Mouse (Mus musculus): ENCODE measurements around the gene Rbpjl. TPM values are rescaled to one million over a fixed set of nuclear protein-coding genes. Genes with fewer than 3 reads are reported as not detected.
A peak's percentile ranks its signal among the peaks of the same experiment; 100 is the strongest.

Gene Rbpjl
- total and polyA plus RNA-seq, 3 experiments = 0.18 TPM; not detected in 2

- intact Hi-C loops (cut with DNase I) = no loop called here
- DNase-seq = peak in 1 of 2 experiments; percentile 56
- Histone ChIP-seq H3K27ac (peak overlapping the region; percentile 30), H3K79me2 (replicated peaks; ENCODE audit: control insufficient read depth, insufficient read depth, low read length) (no peaks in the 10 kb centered on the region), H3K4me1 (ENCODE audit: control insufficient read depth, insufficient read depth, low read length) (peaks cover 9% of the 10 kb centered on the region), H3K27me3 (ENCODE audit: control insufficient read depth, insufficient read depth, low read length) (no peaks in the 10 kb centered on the region), H3K9ac (ENCODE audit: low read depth, low read length) (peak overlapping the region; percentile 10; the same call in 1 of the 2 replicates), H3K4me3 (no peak overlapping the region), H3K36me3 (ENCODE audit: control insufficient read depth, insufficient read depth, low read length) (no peaks in the 10 kb centered on the region)
- TF ChIP-seq CTCF (IDR thresholded peaks at IDR 0.05) (no peak), EP300 (IDR thresholded peaks at IDR 0.05; ENCODE audit: insufficient read depth, low read depth, low read length) (no peak), POLR2A (IDR thresholded peaks at IDR 0.05; ENCODE audit: insufficient read depth, low read depth, low read length) (no peak)
- 29% methylated on average over 22 of the region's 22 CpGs for whole genome bisulfite sequencing
Measured at GRCm38 (mm10) chr2:164432541-164433191, 29.7 kb downstream of the Rbpjl start.

- no peak for DNase-seq
- H3K9ac ChIP-seq (ENCODE audit: low read depth, low read length) = no peak overlapping the region
- H3K79me2 ChIP-seq (replicated peaks; ENCODE audit: control insufficient read depth, insufficient read depth, low read length) = no peaks in the 10 kb centered on the region
- H3K4me3 ChIP-seq = no peak overlapping the region
- TF ChIP-seq POLR2A (IDR thresholded peaks at IDR 0.05; ENCODE audit: insufficient read depth, low read depth, low read length) = no peak
- TF ChIP-seq EP300 (IDR thresholded peaks at IDR 0.05; ENCODE audit: insufficient read depth, low read depth, low read length) = no peak
- TF ChIP-seq CTCF (IDR thresholded peaks at IDR 0.05) = no peak
- peaks cover 10% of the 10 kb centered on the region for H3K4me1 ChIP-seq (ENCODE audit: control insufficient read depth, insufficient read depth, low read length)
- intact Hi-C loops (cut with DNase I) = no loop called here
- H3K36me3 ChIP-seq (ENCODE audit: control insufficient read depth, insufficient read depth, low read length) = no peaks in the 10 kb centered on the region
- WGBS = 86% methylated on average over 9 of the region's 9 CpGs
- H3K27me3 ChIP-seq (ENCODE audit: control insufficient read depth, insufficient read depth, low read length) = no peaks in the 10 kb centered on the region
- no peak overlapping the region; the same call in 1 of the 2 replicates for H3K27ac ChIP-seq
Measured at GRCm38 (mm10) chr2:164433278-164433895, 30.4 kb downstream of the Rbpjl start.

- no peak overlapping the region for H3K27ac ChIP-seq
- no peaks in the 10 kb centered on the region for H3K79me2 ChIP-seq (replicated peaks; ENCODE audit: control insufficient read depth, insufficient read depth, low read length)
- no peak for DNase-seq
- no peaks in the 10 kb centered on the region for H3K36me3 ChIP-seq (ENCODE audit: control insufficient read depth, insufficient read depth, low read length)
- H3K27me3 ChIP-seq (ENCODE audit: control insufficient read depth, insufficient read depth, low read length) = no peaks in the 10 kb centered on the region
- TF ChIP-seq CTCF (IDR thresholded peaks at IDR 0.05) (no peak), POLR2A (IDR thresholded peaks at IDR 0.05; ENCODE audit: insufficient read depth, low read depth, low read length) (no peak), EP300 (IDR thresholded peaks at IDR 0.05; ENCODE audit: insufficient read depth, low read depth, low read length) (no peak)
- H3K9ac ChIP-seq (ENCODE audit: low read depth, low read length) = no peak overlapping the region
- no peak overlapping the region for H3K4me3 ChIP-seq
- H3K4me1 ChIP-seq (ENCODE audit: control insufficient read depth, insufficient read depth, low read length) = peaks cover 12% of the 10 kb centered on the region
- intact Hi-C loops (cut with DNase I) = no loop called here
- WGBS = 73% methylated on average over 3 of the region's 3 CpGs
Measured at GRCm38 (mm10) chr2:164434681-164435080, 31.7 kb downstream of the Rbpjl start.

GRCm38 (mm10) chr2:164435216-164436090, 32.5 kb downstream of the Rbpjl start:
- H3K9ac ChIP-seq (ENCODE audit: low read depth, low read length) = no peak overlapping the region
- WGBS = 42% methylated on average over 5 of the region's 5 CpGs

GRCm38 (mm10) chr2:164436215-164436913, 33.4 kb downstream of the Rbpjl start:
- Histone ChIP-seq H3K27ac (peak overlapping the region; percentile 9; the same call in 1 of the 2 replicates), H3K79me2 (replicated peaks; ENCODE audit: control insufficient read depth, insufficient read depth, low read length) (no peaks in the 10 kb centered on the region), H3K4me1 (ENCODE audit: control insufficient read depth, insufficient read depth, low read length) (peaks cover 12% of the 10 kb centered on the region), H3K27me3 (ENCODE audit: control insufficient read depth, insufficient read depth, low read length) (no peaks in the 10 kb centered on the region), H3K9ac (ENCODE audit: low read depth, low read length) (no peak overlapping the region), H3K36me3 (ENCODE audit: control insufficient read depth, insufficient read depth, low read length) (no peaks in the 10 kb centered on the region), H3K4me3 (no peak overlapping the region)
- intact Hi-C loops (cut with DNase I) = no loop called here
- WGBS = 46% methylated on average over 8 of the region's 8 CpGs
- no peak for DNase-seq
- TF ChIP-seq POLR2A (IDR thresholded peaks at IDR 0.05; ENCODE audit: insufficient read depth, low read depth, low read length) (no peak), EP300 (IDR thresholded peaks at IDR 0.05; ENCODE audit: insufficient read depth, low read depth, low read length) (no peak), CTCF (IDR thresholded peaks at IDR 0.05) (no peak)

More at GRCm38 (mm10) chr2:164435216-164436090, 32.5 kb downstream of the Rbpjl start:
- peaks cover 12% of the 10 kb centered on the region for H3K4me1 ChIP-seq (ENCODE audit: control insufficient read depth, insufficient read depth, low read length)
- H3K27ac ChIP-seq = no peak overlapping the region
- no peak for DNase-seq
- H3K4me3 ChIP-seq = no peak overlapping the region
- no peaks in the 10 kb centered on the region for H3K79me2 ChIP-seq (replicated peaks; ENCODE audit: control insufficient read depth, insufficient read depth, low read length)
- no peaks in the 10 kb centered on the region for H3K27me3 ChIP-seq (ENCODE audit: control insufficient read depth, insufficient read depth, low read length)
- TF ChIP-seq EP300 (IDR thresholded peaks at IDR 0.05; ENCODE audit: insufficient read depth, low read depth, low read length) = no peak
- TF ChIP-seq POLR2A (IDR thresholded peaks at IDR 0.05; ENCODE audit: insufficient read depth, low read depth, low read length) = no peak
- TF ChIP-seq CTCF (IDR thresholded peaks at IDR 0.05) = no peak
- intact Hi-C loops (cut with DNase I) = no loop called here
- no peaks in the 10 kb centered on the region for H3K36me3 ChIP-seq (ENCODE audit: control insufficient read depth, insufficient read depth, low read length)
